Mouse (Mus musculus): ENCODE data around the gene Trim15. TPM values are rescaled to one million over a fixed set of nuclear protein-coding genes. Genes with fewer than 3 reads are reported as not detected.

Trim15 gene
- total and polyA plus RNA-seq, 3 experiments, result 0.07 TPM; not detected in 2

- no peaks in the 10 kb centered on the region for H3K27me3 ChIP-seq (ENCODE audit: control insufficient read depth in 1 of 2, insufficient read depth in 2 of 2, low read length in 2 of 2)
- no peaks in the 10 kb centered on the region for H3K9me3 ChIP-seq (replicated peaks; ENCODE audit: insufficient read depth, low read length)
- peaks cover 0 to 11% of the 10 kb centered on the region in 2 experiments; a peak in 2 of 4 replicates for H3K36me3 ChIP-seq (ENCODE audit: control insufficient read depth in 1 of 2, insufficient read depth in 2 of 2, low read length in 2 of 2)
- no peak overlapping the region for H3K4me3 ChIP-seq (ENCODE audit: control insufficient read depth in 1 of 2, insufficient read depth in 1 of 2, low read depth in 2 of 2, low read length in 2 of 2)
- H3K27ac ChIP-seq (ENCODE audit: control insufficient read depth, low read depth, low read length), result no peak overlapping the region
- H3K4me1 ChIP-seq (ENCODE audit: control insufficient read depth in 1 of 2, insufficient read depth in 2 of 2, low read length in 2 of 2), result peaks cover 7 to 9% of the 10 kb centered on the region in 2 experiments
- no peak overlapping the region for H3K9ac ChIP-seq (ENCODE audit: control insufficient read depth, low read depth, low read length, poor library complexity, severe bottlenecking)
- no peak for DNase-seq (ENCODE audit: low read depth, low spot score)
- H3K79me2 ChIP-seq (ENCODE audit: control insufficient read depth, insufficient read depth, low read length, poor library complexity), result no peaks in the 10 kb centered on the region
- TF ChIP-seq E2F4 (IDR thresholded peaks at IDR 0.05; ENCODE audit: borderline replicate concordance, low read depth, low read length) (no peak), GATA1 (IDR thresholded peaks at IDR 0.05; ENCODE audit: low read depth, low read length) (no peak), ZMIZ1 (IDR thresholded peaks at IDR 0.05; ENCODE audit: low read depth, low read length) (no peak), NELFE (IDR thresholded peaks at IDR 0.05; ENCODE audit: low read depth, low read length) (no peak), MEF2A (IDR thresholded peaks at IDR 0.05; ENCODE audit: extremely low read depth, insufficient replicate concordance, low read depth, low read length, poor library complexity, severe bottlenecking) (no peak), TCF12 (IDR thresholded peaks at IDR 0.05; ENCODE audit: low read depth, low read length) (no peak)
Observed at GRCm38 (mm10) chr17:36849992-36850391, 17.0 kb downstream of the Trim15 start.

- Histone ChIP-seq H3K79me2 (ENCODE audit: control insufficient read depth, insufficient read depth, low read length, poor library complexity) (no peaks in the 10 kb centered on the region), H3K4me1 (ENCODE audit: control insufficient read depth in 1 of 2, insufficient read depth in 2 of 2, low read length in 2 of 2) (peaks cover 14 to 19% of the 10 kb centered on the region in 2 experiments), H3K36me3 (ENCODE audit: control insufficient read depth in 1 of 2, insufficient read depth in 2 of 2, low read length in 2 of 2) (peaks cover 0 to 21% of the 10 kb centered on the region in 2 experiments; a peak in 2 of 4 replicates), H3K9ac (ENCODE audit: control insufficient read depth, low read depth, low read length, poor library complexity, severe bottlenecking) (no peak overlapping the region), H3K9me3 (replicated peaks; ENCODE audit: insufficient read depth, low read length) (no peaks in the 10 kb centered on the region), H3K27ac (ENCODE audit: control insufficient read depth, low read depth, low read length) (no peak overlapping the region), H3K27me3 (ENCODE audit: control insufficient read depth in 1 of 2, insufficient read depth in 2 of 2, low read length in 2 of 2) (no peaks in the 10 kb centered on the region), H3K4me3 (ENCODE audit: control insufficient read depth in 1 of 2, insufficient read depth in 1 of 2, low read depth in 2 of 2, low read length in 2 of 2) (no peak overlapping the region)
- no peak for DNase-seq (ENCODE audit: low read depth, low spot score)
- TF ChIP-seq NRF1 (IDR thresholded peaks at IDR 0.05; ENCODE audit: insufficient read depth, low read depth, low read length, poor library complexity, severe bottlenecking) (no peak), MYC (IDR thresholded peaks at IDR 0.05; ENCODE audit: low read depth, low read length) (no peak), ZC3H11A (IDR thresholded peaks at IDR 0.05; ENCODE audit: low read depth, low read length) (no peak), SIN3A (IDR thresholded peaks at IDR 0.05; ENCODE audit: low read length) (no peak), ZKSCAN1 (IDR thresholded peaks at IDR 0.05; ENCODE audit: low read depth, low read length) (no peak), ELF1 (IDR thresholded peaks at IDR 0.05; ENCODE audit: low read depth, low read length) (no peak), GABPA (IDR thresholded peaks at IDR 0.05; ENCODE audit: low read depth, low read length) (no peak), RAD21 (IDR thresholded peaks at IDR 0.05; ENCODE audit: low read depth, low read length) (no peak), MAZ (IDR thresholded peaks at IDR 0.05; ENCODE audit: low read depth, low read length) (no peak), JUND (IDR thresholded peaks at IDR 0.05; ENCODE audit: low read depth, low read length) (no peak), CTCF (IDR thresholded peaks at IDR 0.05 in 2 of 3, conservative IDR thresholded peaks at IDR 0.05 in 1 of 3; ENCODE audit: control insufficient read depth in 1 of 3, insufficient read depth in 1 of 3, low read depth in 2 of 3, low read length in 3 of 3, poor library complexity in 1 of 3, severe bottlenecking in 1 of 3) (no peak)
Observed at GRCm38 (mm10) chr17:36848911-36849310, 18.1 kb downstream of the Trim15 start.
